13 mouse cellular contexts compared by ENCODE assay signal in genomic region chr5:122985276-122985675, GRCm38 (mm10). TPM values are rescaled to one million over a fixed set of nuclear protein-coding genes. Genes with fewer than 3 reads are reported as not detected.
DNase-seq lines count a peak whose midpoint lies in the region; ATAC-seq lines count a peak whose summit lies in the region.
"Had no signal": no experiment of that assay in that cellular context is flagged by ENCODE, and none has a peak within 500 bp of the region (broad histone marks: within the 10 kb centered on the region; RNA-seq: fewer than 3 reads in every experiment).

No protein-coding gene starts in this region.

- DNase-seq in heart, adult 18-20 months = no peak
- peak; percentile 92 for DNase-seq in midbrain, embryonic 11.5 days (ENCODE audit: low spot score, missing footprints)
- DNase-seq in B cell, adult 2 months = no peak
- no peak for DNase-seq in lung, postnatal 10 days
- DNase-seq: adrenal gland, postnatal 14 days; cerebellum, adult 11 months; kidney, adult 9 months; liver, postnatal 0 days had no signal

- peaks cover 3% of the 10 kb centered on the region; the same call in 1 of the 2 replicates for H3K36me3 ChIP-seq in heart, embryonic 12.5 days
- no peaks in the 10 kb centered on the region for H3K36me3 ChIP-seq in midbrain, embryonic 11.5 days (ENCODE audit: control insufficient read depth, insufficient read depth, low read length)
- H3K36me3 ChIP-seq in midbrain, embryonic 16.5 days (ENCODE audit: control insufficient read depth, insufficient read depth, low read length) = no peaks in the 10 kb centered on the region
- H3K36me3 ChIP-seq in hindbrain, embryonic 13.5 days = peaks cover 4% of the 10 kb centered on the region; the same call in 1 of the 2 replicates
- H3K36me3 ChIP-seq in stomach, embryonic 14.5 days (ENCODE audit: control insufficient read depth, insufficient read depth, low read length) = no peaks in the 10 kb centered on the region
- H3K36me3 ChIP-seq: heart, embryonic 15.5 days had no signal

- H3K4me1 ChIP-seq in heart, embryonic 12.5 days (replicated peaks) = peaks cover 32% of the 10 kb centered on the region
- peaks cover 41% of the 10 kb centered on the region for H3K4me1 ChIP-seq in midbrain, embryonic 11.5 days (ENCODE audit: control insufficient read depth, insufficient read depth, low read length)
- H3K4me1 ChIP-seq in midbrain, embryonic 16.5 days (ENCODE audit: control insufficient read depth, insufficient read depth, low read length) = peaks cover 34% of the 10 kb centered on the region
- H3K4me1 ChIP-seq in hindbrain, embryonic 13.5 days (replicated peaks) = peaks cover 51% of the 10 kb centered on the region
- peaks cover 21% of the 10 kb centered on the region; the same call in 1 of the 2 replicates for H3K4me1 ChIP-seq in stomach, embryonic 14.5 days (ENCODE audit: control insufficient read depth, insufficient read depth, low read length)

- peak overlapping the region; percentile 45; the same call in 1 of the 2 replicates for H3K9ac ChIP-seq in heart, embryonic 12.5 days
- H3K9ac ChIP-seq in midbrain, embryonic 11.5 days (ENCODE audit: low read length) = peak overlapping the region; percentile 52
- H3K9ac ChIP-seq in midbrain, embryonic 16.5 days (ENCODE audit: low read depth, low read length) = no peak overlapping the region
- H3K9ac ChIP-seq in hindbrain, embryonic 13.5 days = 0 out of 2 replicates have a peak overlapping the region, but pooled peaks have one; percentile 3
- H3K9ac ChIP-seq in stomach, embryonic 14.5 days (replicated peaks; ENCODE audit: low read depth, low read length) = no peak overlapping the region
- H3K9ac ChIP-seq: heart, embryonic 15.5 days; liver, postnatal 0 days had no signal

- H3K27me3 ChIP-seq in heart, embryonic 12.5 days (replicated peaks) = no peaks in the 10 kb centered on the region
- H3K27me3 ChIP-seq in midbrain, embryonic 11.5 days (ENCODE audit: control insufficient read depth, insufficient read depth, low read length) = no peaks in the 10 kb centered on the region
- H3K27me3 ChIP-seq in midbrain, embryonic 16.5 days (ENCODE audit: control insufficient read depth, insufficient read depth, low read depth, low read length) = no peaks in the 10 kb centered on the region
- 0 out of 2 replicates have a peak, but pooled peaks cover 4% of the 10 kb centered on the region for H3K27me3 ChIP-seq in hindbrain, embryonic 13.5 days
- no peaks in the 10 kb centered on the region for H3K27me3 ChIP-seq in stomach, embryonic 14.5 days (ENCODE audit: control insufficient read depth, insufficient read depth, low read length)
- H3K27me3 ChIP-seq: heart, embryonic 15.5 days had no signal

- no peak overlapping the region for H3K4me2 ChIP-seq in heart, embryonic 12.5 days
- peak overlapping the region; percentile 86 for H3K4me2 ChIP-seq in midbrain, embryonic 11.5 days
- H3K4me2 ChIP-seq in midbrain, embryonic 16.5 days (ENCODE audit: low read length) = no peak overlapping the region
- H3K4me2 ChIP-seq in hindbrain, embryonic 13.5 days = peak overlapping the region; percentile 13; the same call in 1 of the 2 replicates
- H3K4me2 ChIP-seq in stomach, embryonic 14.5 days (replicated peaks; ENCODE audit: low read depth, low read length) = 0 out of 2 replicates have a peak overlapping the region, but pooled peaks have one; percentile 10
- H3K4me2 ChIP-seq: heart, embryonic 15.5 days had no signal

- 63% methylated on average over 3 of the region's 3 CpGs for WGBS in heart, embryonic 12.5 days
- WGBS in midbrain, embryonic 11.5 days = 23% methylated on average over 3 of the region's 3 CpGs
- 35% methylated on average over 3 of the region's 3 CpGs for WGBS in midbrain, embryonic 16.5 days
- WGBS in hindbrain, embryonic 13.5 days = 49% methylated on average over 3 of the region's 3 CpGs
- WGBS in stomach, embryonic 14.5 days = 83% methylated on average over 3 of the region's 3 CpGs

- H3K27ac ChIP-seq in heart, embryonic 12.5 days (ENCODE audit: poor library complexity, severe bottlenecking) = no peak overlapping the region
- peak overlapping the region; percentile 73 for H3K27ac ChIP-seq in midbrain, embryonic 11.5 days (ENCODE audit: low read depth, low read length)
- H3K27ac ChIP-seq in midbrain, embryonic 16.5 days (ENCODE audit: low read length) = no peak overlapping the region
- H3K27ac ChIP-seq in hindbrain, embryonic 13.5 days = no peak overlapping the region
- no peak overlapping the region for H3K27ac ChIP-seq in stomach, embryonic 14.5 days (ENCODE audit: low read length)
- H3K27ac ChIP-seq: heart, embryonic 15.5 days had no signal

- ATAC-seq in heart, embryonic 12.5 days (ENCODE audit: insufficient number of reproducible peaks, low FRiP score) = no peak
- ATAC-seq in midbrain, embryonic 11.5 days (ENCODE audit: low FRiP score) = no peak
- no peak for ATAC-seq in midbrain, embryonic 16.5 days
- ATAC-seq in hindbrain, embryonic 13.5 days (ENCODE audit: low FRiP score) = no peak
- ATAC-seq in stomach, embryonic 14.5 days (ENCODE audit: insufficient number of reproducible peaks, insufficient read depth, low FRiP score, low read depth) = no peak
- ATAC-seq: liver, postnatal 0 days had no signal

- H3K4me3 ChIP-seq in heart, embryonic 12.5 days = no peak overlapping the region
- peak overlapping the region; percentile 7; the same call in 1 of the 2 replicates for H3K4me3 ChIP-seq in midbrain, embryonic 11.5 days (ENCODE audit: low read depth, low read length)
- H3K4me3 ChIP-seq in midbrain, embryonic 16.5 days (ENCODE audit: low read depth, low read length) = no peak overlapping the region
- H3K4me3 ChIP-seq in hindbrain, embryonic 13.5 days = no peak overlapping the region
- no peak overlapping the region for H3K4me3 ChIP-seq in stomach, embryonic 14.5 days (ENCODE audit: low read depth, low read length)
- H3K4me3 ChIP-seq: heart, embryonic 15.5 days had no signal

- no peaks in the 10 kb centered on the region for H3K9me3 ChIP-seq in heart, embryonic 12.5 days (replicated peaks)
- H3K9me3 ChIP-seq in midbrain, embryonic 11.5 days (ENCODE audit: control insufficient read depth, low read length) = no peaks in the 10 kb centered on the region
- H3K9me3 ChIP-seq in midbrain, embryonic 16.5 days (replicated peaks; ENCODE audit: control insufficient read depth, low read length, poor library complexity, severe bottlenecking) = no peaks in the 10 kb centered on the region
- no peaks in the 10 kb centered on the region for H3K9me3 ChIP-seq in hindbrain, embryonic 13.5 days
- no peaks in the 10 kb centered on the region for H3K9me3 ChIP-seq in stomach, embryonic 14.5 days (ENCODE audit: control insufficient read depth, low read depth, low read length)
- H3K9me3 ChIP-seq: heart, embryonic 15.5 days had no signal

RNA-seq across cellular contexts. Expression of gene Kdm2b, which starts 4.3 kb away (rescaled TPM):
- 38.6 and 39.8 TPM in 2 replicates for polyA plus RNA-seq in heart, embryonic 12.5 days (2016; fragmentation: Nextera tagmentation; extraction: Ambion mirVana)
- 10 to 100 TPM; 10.6 to 14.2 TPM for total RNA-seq in heart, adult 18-20 months (2021)
- polyA plus RNA-seq in midbrain, embryonic 11.5 days (2014; fragmentation: Nextera tagmentation; extraction: Ambion mirVana) = 62.4 and 62.8 TPM in 2 replicates
- 117 and 123 TPM in 2 replicates for polyA plus RNA-seq in midbrain, embryonic 16.5 days (2015; fragmentation: Nextera tagmentation; extraction: Ambion mirVana)
- polyA plus RNA-seq in hindbrain, embryonic 13.5 days (2015; fragmentation: Nextera tagmentation; extraction: Ambion mirVana) = 101 and 104 TPM in 2 replicates
- 34.5 and 37.9 TPM in 2 replicates for polyA plus RNA-seq in stomach, embryonic 14.5 days (2014; fragmentation: Nextera tagmentation; extraction: Ambion mirVana)

RNA-seq across cellular contexts. Expression of gene Orai1, which starts 29.6 kb away (rescaled TPM):
- polyA plus RNA-seq in heart, embryonic 12.5 days (2016; fragmentation: Nextera tagmentation; extraction: Ambion mirVana) = 22.8 and 23.3 TPM in 2 replicates
- 10 to 100 TPM; 12.2 to 12.5 TPM for total RNA-seq in heart, adult 18-20 months (2021)
- polyA plus RNA-seq in midbrain, embryonic 11.5 days (2014; fragmentation: Nextera tagmentation; extraction: Ambion mirVana) = 8.2 and 10.5 TPM in 2 replicates
- 9.3 and 10.7 TPM in 2 replicates for polyA plus RNA-seq in midbrain, embryonic 16.5 days (2015; fragmentation: Nextera tagmentation; extraction: Ambion mirVana)
- 11.8 and 12.3 TPM in 2 replicates for polyA plus RNA-seq in hindbrain, embryonic 13.5 days (2015; fragmentation: Nextera tagmentation; extraction: Ambion mirVana)
- 17.8 and 20.5 TPM in 2 replicates for polyA plus RNA-seq in stomach, embryonic 14.5 days (2014; fragmentation: Nextera tagmentation; extraction: Ambion mirVana)

Comparison
In these comparisons a context has a peak if more than half of its experiments do, and no peak if none do; other contexts are left out.
1. H3K4me2 ChIP-seq: peak in midbrain, embryonic 11.5 days (single experiment), hindbrain, embryonic 13.5 days (single experiment) and stomach, embryonic 14.5 days (single experiment); none in heart, embryonic 12.5 days (single experiment) and midbrain, embryonic 16.5 days (single experiment).
2. H3K9ac ChIP-seq: peak in heart, embryonic 12.5 days (single experiment), midbrain, embryonic 11.5 days (single experiment) and hindbrain, embryonic 13.5 days (single experiment); none in midbrain, embryonic 16.5 days (single experiment) and stomach, embryonic 14.5 days (single experiment).